Mouse (Mus musculus): ENCODE measurements at regions not wholly inside any gene's neighbourhood (a gene's known extent, or its start where the extent isn't known, plus 50 kb on each side); places are given as distances from the start of the nearest gene placed in this dataset.

GRCm38 (mm10) chr1:35826575-35827114 lies 241.6 kb upstream of the Hs6st1 start:
- DNase-seq (ENCODE audit: low spot score in 2 of 2), result no peak

DNA sequence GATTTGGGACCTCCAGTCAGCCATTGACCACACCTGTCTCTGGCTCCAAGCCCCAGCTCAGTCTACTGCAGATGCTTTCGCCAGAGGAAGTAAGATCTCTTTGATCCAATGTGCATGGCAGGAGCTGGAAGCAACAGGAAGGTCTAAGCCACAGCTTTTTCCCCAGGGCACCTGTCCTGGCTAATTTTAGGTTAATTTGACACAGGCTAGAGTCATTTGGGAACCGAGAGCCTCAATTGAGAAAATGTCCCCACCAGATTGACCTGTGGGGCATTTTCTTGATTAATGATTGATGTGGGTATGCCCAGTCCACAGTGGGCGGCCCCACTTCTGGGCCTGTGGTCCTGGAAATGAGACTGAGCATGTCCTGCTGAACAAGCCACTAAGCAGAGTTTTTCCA lies 240.7 kb upstream of the Hs6st1 start:
- DNase-seq (ENCODE audit: low spot score in 2 of 2), result no peak

DNA sequence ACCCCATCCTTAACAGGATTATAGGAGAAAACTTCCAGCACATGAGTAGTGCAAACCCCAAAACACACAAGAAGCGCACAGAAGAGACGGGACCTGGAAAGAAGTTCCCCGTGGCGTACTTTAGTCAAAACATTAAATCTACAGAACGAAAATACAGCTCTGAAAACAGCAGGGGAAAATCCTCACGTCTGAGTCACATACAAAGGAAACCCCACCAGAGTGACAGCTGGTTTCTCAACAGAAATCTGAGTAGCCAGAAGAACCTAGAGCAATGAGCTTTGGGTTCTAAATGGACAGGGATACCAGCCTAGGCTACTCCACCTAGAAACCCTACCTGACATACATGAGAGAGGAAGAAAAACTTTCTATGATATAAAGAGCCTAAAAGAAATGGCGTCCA lies 234.0 kb upstream of the Hs6st1 start:
- no peak for DNase-seq (ENCODE audit: low spot score in 2 of 2)

DNA sequence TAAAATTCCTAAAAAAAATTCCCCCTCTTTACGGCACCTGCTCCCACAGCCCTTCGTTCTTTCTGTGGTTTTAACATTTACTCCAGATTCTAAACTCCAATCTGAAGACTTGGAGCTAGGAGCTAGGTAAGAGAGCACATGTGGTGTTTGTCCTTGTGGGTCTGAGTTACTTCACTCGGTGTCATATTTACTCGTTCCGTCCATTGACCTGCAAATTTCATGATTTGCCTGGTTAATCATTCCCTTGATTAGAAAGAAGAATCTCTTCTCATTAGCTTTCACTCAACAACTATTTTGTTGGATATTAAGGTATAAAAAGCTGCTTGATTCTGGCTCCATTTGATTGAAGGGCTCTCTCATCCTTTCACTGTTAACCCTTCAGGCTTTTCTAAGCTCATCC lies 231.6 kb upstream of the Hs6st1 start:
- DNase-seq (ENCODE audit: low spot score in 2 of 2), result no peak

DNA sequence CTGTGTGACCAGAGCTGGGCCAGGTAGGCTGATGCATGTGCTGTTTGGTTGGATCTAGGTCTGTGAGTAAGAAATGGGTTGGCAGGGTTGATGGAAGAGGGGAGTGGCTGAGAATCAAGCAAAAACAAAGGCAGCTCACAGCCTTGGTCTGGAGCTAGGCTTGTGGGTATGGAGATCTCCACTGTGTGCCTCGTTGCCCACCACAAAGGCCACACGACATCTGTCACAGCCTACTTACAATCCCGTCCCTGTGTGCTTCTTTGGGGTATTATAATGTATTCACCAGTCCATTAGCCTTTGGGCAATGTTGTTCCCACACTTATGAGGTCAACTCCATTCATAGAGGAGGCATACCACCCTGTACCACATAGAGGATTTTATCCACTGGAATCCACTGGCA lies 229.6 kb upstream of the Hs6st1 start:
- DNase-seq (ENCODE audit: low spot score in 2 of 2), result no peak

- no peak for DNase-seq (ENCODE audit: low spot score in 2 of 2)
These were observed 228.8 kb upstream of the Hs6st1 start for GRCm38 (mm10) chr1:35839446-35839845.

DNA sequence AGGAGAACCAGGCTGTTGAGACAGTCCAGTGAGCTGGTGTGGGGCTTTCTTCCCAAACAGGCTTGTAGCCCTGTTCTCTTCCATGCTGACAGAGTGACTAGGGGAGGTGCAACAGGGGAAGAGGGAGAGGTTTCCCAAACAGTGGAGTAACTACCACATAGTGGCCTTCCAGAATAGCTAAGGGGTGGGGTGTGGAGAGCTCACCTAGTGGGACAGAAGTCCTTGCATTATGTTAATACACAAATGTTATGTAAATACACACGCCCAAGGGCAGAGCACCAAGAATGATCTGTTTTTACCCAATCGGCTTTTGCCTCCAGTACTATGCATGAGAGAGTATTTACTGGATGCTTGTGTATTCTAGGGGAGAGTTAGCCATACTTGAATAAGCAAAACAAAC lies 226.6 kb upstream of the Hs6st1 start:
- no peak for DNase-seq (ENCODE audit: low spot score in 2 of 2)

GRCm38 (mm10) chr1:35842707-35843106 lies 225.5 kb upstream of the Hs6st1 start:
- no peak for DNase-seq (ENCODE audit: low spot score in 2 of 2)

- DNase-seq (ENCODE audit: low spot score in 2 of 2), result no peak
These were observed 224.6 kb upstream of the Hs6st1 start for GRCm38 (mm10) chr1:35843566-35843965.

DNA sequence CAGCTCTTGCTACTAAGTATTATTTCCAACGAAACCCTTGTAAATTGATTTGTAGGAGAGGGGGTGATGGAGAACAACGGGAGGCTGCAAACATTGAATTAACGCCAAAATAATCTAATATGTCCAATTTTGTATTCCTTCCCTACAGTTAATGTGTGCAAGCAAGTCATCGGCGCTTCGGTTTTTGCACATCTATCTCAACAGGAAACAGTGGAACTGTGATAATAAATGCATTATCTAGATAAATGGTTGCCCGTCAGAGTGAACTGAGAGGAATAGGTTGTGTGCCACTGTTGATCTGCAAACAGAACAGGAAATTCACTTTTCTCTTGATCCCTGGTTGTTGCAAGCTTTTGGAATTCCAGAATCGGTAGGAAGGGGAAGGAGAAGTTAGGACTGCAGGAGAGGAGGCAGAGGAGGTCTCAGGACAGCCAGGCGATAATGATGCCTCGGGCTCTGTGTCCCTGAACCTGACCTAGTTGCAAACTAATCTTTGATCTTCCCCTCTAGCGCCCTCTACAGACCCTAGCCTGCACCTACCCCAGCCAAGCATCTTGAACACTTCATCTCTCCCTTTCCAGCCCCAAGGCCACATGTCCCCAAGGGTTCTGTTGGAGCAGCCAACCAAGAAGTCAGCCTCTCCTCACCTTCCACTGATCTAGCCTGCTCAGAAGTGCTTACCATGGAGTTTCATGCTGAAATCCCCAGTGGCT lies 221.8 kb upstream of the Hs6st1 start:
- no peak for DNase-seq (ENCODE audit: low spot score in 2 of 2)

DNA sequence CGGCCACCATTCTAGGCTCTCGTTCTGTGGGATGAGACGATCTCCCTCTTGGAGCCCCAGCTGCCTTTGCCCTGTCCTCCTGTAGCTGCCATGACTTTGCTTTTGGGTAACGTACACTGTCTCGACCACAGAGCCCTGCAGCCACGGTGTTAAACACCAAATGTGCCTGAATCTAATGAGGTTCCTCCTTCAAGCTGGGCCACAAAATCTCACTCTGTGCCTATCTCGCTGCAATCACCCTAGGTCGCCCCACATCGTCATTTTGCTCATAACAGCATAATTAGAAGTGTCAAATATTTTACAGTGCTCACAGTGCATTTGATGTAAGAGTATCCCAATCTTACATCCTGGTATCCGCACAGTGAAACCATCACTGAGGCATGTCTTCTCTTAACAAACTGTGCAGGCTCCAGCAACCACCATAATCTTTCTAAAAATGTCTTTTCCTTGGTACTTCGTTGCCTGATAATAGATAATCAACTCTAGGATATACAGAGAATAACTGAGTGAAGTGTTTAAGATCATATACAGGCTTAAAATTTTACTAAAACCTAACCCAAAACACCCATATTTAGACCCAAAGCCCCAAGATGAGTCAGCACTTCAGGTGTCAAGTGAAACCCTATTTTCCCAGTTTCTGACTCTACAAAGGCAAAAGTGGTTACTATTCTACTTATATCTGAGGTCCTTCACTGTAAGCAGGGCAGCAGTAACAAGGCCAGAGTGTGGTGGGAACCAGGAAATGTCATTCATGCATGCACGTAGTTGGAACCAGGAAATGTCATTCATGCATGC lies 219.8 kb upstream of the Hs6st1 start:
- DNase-seq (ENCODE audit: low spot score in 2 of 2), result no peak

DNA sequence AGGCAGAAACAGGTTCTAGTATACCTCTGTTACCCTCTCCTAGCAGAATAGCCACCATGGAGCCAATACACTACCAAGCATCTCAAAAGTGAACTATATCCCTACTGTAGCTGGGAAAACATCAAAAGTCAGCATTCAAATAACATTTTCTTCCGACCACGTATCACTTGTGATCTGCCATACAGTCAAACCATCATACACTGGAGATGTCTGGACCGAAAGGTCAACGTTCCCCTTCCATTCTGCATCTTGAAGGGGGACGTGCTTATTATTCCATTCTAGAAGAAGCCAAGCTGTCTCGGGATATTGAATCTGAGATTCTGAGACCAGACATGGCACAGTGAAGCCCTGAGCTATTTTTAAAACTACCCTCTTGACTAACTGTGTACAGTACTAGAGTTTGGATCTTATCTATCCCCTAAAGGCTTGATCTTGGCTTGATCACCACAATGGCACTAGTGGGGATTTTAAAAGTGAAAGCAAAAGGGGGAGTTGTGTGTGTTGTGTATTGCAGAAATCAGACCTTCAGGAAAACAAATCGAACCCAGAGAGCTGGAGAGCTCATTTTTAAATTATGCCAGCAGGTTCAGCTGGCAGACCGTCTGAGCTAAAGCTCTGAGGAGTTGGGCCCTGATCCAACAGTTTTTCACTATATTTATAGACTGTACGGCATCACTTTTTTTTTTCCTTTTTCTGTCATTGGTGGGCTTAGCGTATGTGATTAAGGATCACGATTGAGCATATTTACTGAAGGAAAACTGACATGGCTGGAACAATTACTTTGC lies 218.6 kb upstream of the Hs6st1 start:
- DNase-seq (ENCODE audit: low spot score in 2 of 2), result no peak

- peak in 1 of 2 experiments; percentile 33 for DNase-seq (ENCODE audit: low spot score in 2 of 2)
These were observed 218.0 kb upstream of the Hs6st1 start for GRCm38 (mm10) chr1:35850191-35850545.

- DNase-seq (ENCODE audit: low spot score in 2 of 2), result no peak
These were observed 217.6 kb upstream of the Hs6st1 start for GRCm38 (mm10) chr1:35850566-35851085.

- DNase-seq (ENCODE audit: low spot score in 2 of 2), result no peak
These were observed 216.4 kb upstream of the Hs6st1 start for GRCm38 (mm10) chr1:35851681-35852409.

DNA sequence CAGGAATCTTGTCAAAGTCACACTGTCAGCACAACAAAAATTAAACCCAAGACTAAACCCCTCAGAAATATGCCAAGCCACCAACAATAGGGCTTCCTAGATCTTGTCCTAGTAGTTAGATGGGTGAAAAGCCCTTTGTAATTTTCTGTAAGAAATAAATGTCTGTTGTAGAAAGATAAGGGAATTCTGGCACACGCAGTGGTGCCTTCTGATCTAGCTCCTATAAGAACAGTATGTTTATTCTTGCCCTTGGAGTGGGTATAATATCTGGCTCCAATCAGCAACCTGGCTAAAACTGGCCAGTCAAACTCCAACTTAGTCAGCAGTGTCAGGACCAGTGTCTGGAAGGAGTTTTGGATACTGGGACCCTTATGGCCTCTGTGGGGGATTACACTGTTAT lies 215.2 kb upstream of the Hs6st1 start:
- no peak for DNase-seq (ENCODE audit: low spot score in 2 of 2)

DNA sequence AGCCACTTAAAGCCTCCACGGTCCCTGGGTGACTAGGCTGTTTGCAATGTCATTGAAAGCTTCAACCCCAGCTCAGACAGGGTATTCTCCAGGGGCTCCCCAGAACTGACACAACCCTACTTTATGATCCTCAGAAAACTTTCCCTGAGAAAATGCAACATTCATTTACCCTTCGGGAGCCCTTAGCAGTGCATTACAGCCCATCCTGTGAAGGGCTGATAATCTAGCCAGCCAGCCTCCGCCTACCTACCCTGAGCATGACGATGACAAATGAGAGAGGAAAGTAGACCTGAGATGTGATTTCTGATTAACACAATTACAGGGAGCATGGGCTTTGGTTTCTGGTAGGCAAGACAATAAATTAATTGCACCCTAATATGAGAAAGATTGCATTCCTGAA lies 212.6 kb upstream of the Hs6st1 start:
- DNase-seq (ENCODE audit: low spot score in 2 of 2), result no peak

- no peak for DNase-seq (ENCODE audit: low spot score in 2 of 2)
These were observed 209.9 kb upstream of the Hs6st1 start for GRCm38 (mm10) chr1:35858342-35858741.

- no peak for DNase-seq (ENCODE audit: low spot score in 2 of 2)
These were observed 207.4 kb upstream of the Hs6st1 start for GRCm38 (mm10) chr1:35860779-35861178.

DNA sequence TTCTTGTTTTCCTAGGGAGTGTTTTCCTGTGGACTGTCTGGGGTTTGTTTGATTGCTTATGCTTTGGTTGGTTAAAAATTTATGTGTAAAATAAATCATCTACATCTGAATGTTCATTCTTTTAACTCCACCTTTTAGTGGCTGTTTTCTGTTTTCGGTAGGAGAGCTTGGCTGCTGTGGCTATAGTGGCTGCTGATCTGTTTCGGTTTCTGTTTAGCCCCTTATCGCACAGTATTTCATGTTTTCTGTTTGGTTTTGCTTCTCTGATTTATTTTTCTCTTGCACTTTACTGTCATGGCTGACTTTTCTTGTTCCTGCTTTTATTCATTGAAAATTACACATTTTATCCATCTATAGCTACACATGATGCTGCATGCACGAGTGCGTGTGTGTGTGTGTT lies 206.0 kb upstream of the Hs6st1 start:
- no peak for DNase-seq (ENCODE audit: low spot score in 2 of 2)

- DNase-seq (ENCODE audit: low spot score in 2 of 2), result no peak
These were observed 205.5 kb upstream of the Hs6st1 start for GRCm38 (mm10) chr1:35862661-35863060.

Measured in frontal cortex, postnatal 10 days (tissue).